23 mouse cellular contexts compared by ENCODE assay signal in the genomic region with DNA sequence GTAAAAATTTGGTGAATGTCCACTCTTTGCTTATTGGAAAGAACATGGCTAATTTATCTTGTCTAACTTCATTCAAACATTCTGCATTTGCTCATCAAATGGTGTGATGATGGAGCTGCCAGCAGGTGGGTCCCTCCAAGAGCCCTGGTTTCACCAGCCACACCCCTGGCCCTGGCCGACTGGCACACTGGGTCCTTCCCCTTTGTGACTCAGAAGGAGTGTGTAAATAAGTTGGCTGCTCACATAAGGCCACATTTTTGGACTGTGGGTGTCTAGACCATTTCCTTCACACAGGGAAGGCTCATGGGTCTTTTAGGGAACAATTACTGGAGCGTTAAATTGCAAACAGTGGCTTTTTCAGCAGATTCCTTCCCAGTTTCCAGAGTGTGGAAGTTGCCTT.
A peak's percentile ranks its signal among the peaks of the same experiment; 100 is the strongest.
DNase-seq lines count a peak whose midpoint lies in the region; ATAC-seq and TF ChIP-seq lines count a peak whose summit lies in the region.
"Had no signal": no experiment of that assay in that cellular context is flagged by ENCODE, and none has a peak within 500 bp of the region (broad histone marks: within the 10 kb centered on the region; RNA-seq: fewer than 3 reads in every experiment).

No protein-coding gene starts in this region.

- H3K9me3 ChIP-seq in stomach, postnatal 0 days (ENCODE audit: control insufficient read depth, low read length) = no peaks in the 10 kb centered on the region
- H3K9me3 ChIP-seq: embryonic facial prominence, embryonic 10.5 days; embryonic facial prominence, embryonic 13.5 days; hindbrain, embryonic 12.5 days; hindbrain, embryonic 15.5 days had no signal

- H3K27me3 ChIP-seq in stomach, postnatal 0 days (ENCODE audit: control insufficient read depth, insufficient read depth, low read length) = no peaks in the 10 kb centered on the region
- H3K27me3 ChIP-seq: embryonic facial prominence, embryonic 13.5 days; hindbrain, embryonic 12.5 days; hindbrain, embryonic 15.5 days had no signal

- TF ChIP-seq EP300 in stomach, postnatal 0 days (optimal IDR thresholded peaks at IDR 0.05) = no peak

- no peak overlapping the region for H3K4me2 ChIP-seq in stomach, postnatal 0 days (replicated peaks; ENCODE audit: low read depth)
- H3K4me2 ChIP-seq: embryonic facial prominence, embryonic 13.5 days; heart, embryonic 11.5 days; hindbrain, embryonic 12.5 days; hindbrain, embryonic 15.5 days had no signal

- TF ChIP-seq CTCF in embryonic fibroblast, embryonic 13.5 days (IDR thresholded peaks at IDR 0.05; ENCODE audit: borderline replicate concordance, insufficient read depth, low read length) = no peak
- no peak for TF ChIP-seq CTCF in stomach, postnatal 0 days (IDR thresholded peaks at IDR 0.05; ENCODE audit: low read depth)

- no peaks in the 10 kb centered on the region; the same call in 1 of the 2 replicates for H3K4me1 ChIP-seq in embryonic fibroblast, embryonic 13.5 days (ENCODE audit: control insufficient read depth, insufficient read depth, low read length)
- no peaks in the 10 kb centered on the region for H3K4me1 ChIP-seq in stomach, postnatal 0 days (replicated peaks; ENCODE audit: control insufficient read depth, insufficient read depth)
- H3K4me1 ChIP-seq: hindbrain, embryonic 12.5 days; hindbrain, embryonic 15.5 days had no signal

- peak overlapping the region; percentile 44; the same call in 1 of the 2 replicates for H3K27ac ChIP-seq in embryonic fibroblast, embryonic 13.5 days (ENCODE audit: insufficient read depth, low read length)
- H3K27ac ChIP-seq in stomach, postnatal 0 days (replicated peaks) = no peak overlapping the region
- H3K27ac ChIP-seq: embryonic facial prominence, embryonic 10.5 days; embryonic facial prominence, embryonic 13.5 days; gastrocnemius, adult 2 months; hindbrain, embryonic 12.5 days; hindbrain, embryonic 15.5 days had no signal

- ATAC-seq in stomach, postnatal 0 days (ENCODE audit: low FRiP score, low TSS enrichment) = peak; percentile 60; the same call in 1 of the 2 replicates
- ATAC-seq: forebrain, embryonic 14.5 days; forebrain, postnatal 0 days had no signal

- peak; percentile 5 for DNase-seq in 3134 (ENCODE audit: extremely low read depth, insufficient read length, low spot score)
- peak; percentile 23 for DNase-seq in 3T3-L1 (ENCODE audit: low read depth, low spot score)
- DNase-seq in stomach, postnatal 0 days (ENCODE audit: low spot score) = peak; percentile 19
- DNase-seq in spleen, adult 18-20 months = no peak
- no peak for DNase-seq in thymus, postnatal 36 days
- DNase-seq: adrenal gland, postnatal 10 days; adrenal gland, postnatal 36 days; B cell, adult 2 months; cerebellum, adult 18-20 months; cerebellum, adult 9-10 months; cerebellum, postnatal 14 days; embryo, embryonic 11 days; forebrain, postnatal 0 days; gastrocnemius, adult 2 months; gastrocnemius, postnatal 14 days; heart, adult 11 months had no signal

- H3K36me3 ChIP-seq in stomach, postnatal 0 days (ENCODE audit: control insufficient read depth, insufficient read depth, low read length) = no peaks in the 10 kb centered on the region
- H3K36me3 ChIP-seq: embryonic facial prominence, embryonic 10.5 days; embryonic facial prominence, embryonic 13.5 days; hindbrain, embryonic 12.5 days; hindbrain, embryonic 15.5 days had no signal

- TF ChIP-seq POLR2A in embryonic fibroblast, embryonic 13.5 days (IDR thresholded peaks at IDR 0.05; ENCODE audit: low read depth, low read length) = no peak

- H3K4me3 ChIP-seq in embryonic fibroblast, embryonic 13.5 days (ENCODE audit: insufficient read depth, low read length) = no peak overlapping the region
- H3K4me3 ChIP-seq in stomach, postnatal 0 days (ENCODE audit: low read depth, low read length) = no peak overlapping the region
- H3K4me3 ChIP-seq: embryonic facial prominence, embryonic 10.5 days; embryonic facial prominence, embryonic 13.5 days; gastrocnemius, adult 2 months; hindbrain, embryonic 12.5 days; hindbrain, embryonic 15.5 days had no signal

- no peak overlapping the region for H3K9ac ChIP-seq in stomach, postnatal 0 days (ENCODE audit: low read length)
- H3K9ac ChIP-seq: embryonic facial prominence, embryonic 13.5 days; forebrain, postnatal 0 days; hindbrain, embryonic 12.5 days; hindbrain, embryonic 15.5 days had no signal

- WGBS in stomach, postnatal 0 days = 51% methylated on average over 2 of the region's 2 CpGs

Comparison
In these comparisons a context has a peak if more than half of its experiments do, and no peak if none do; other contexts are left out.
1. DNase-seq: peak in 3134 (single experiment), 3T3-L1 (single experiment) and stomach, postnatal 0 days (single experiment); none in spleen, adult 18-20 months (0 of 2) and thymus, postnatal 36 days (0 of 2).